Mouse (Mus musculus) lung, postnatal 0 days (tissue): ENCODE measurements around the gene Acyp1. TPM values are rescaled to one million over a fixed set of nuclear protein-coding genes. Genes with fewer than 3 reads are reported as not detected.
A peak's percentile ranks its signal among the peaks of the same experiment; 100 is the strongest.

Experiments used
- ATAC-seq: fragments of 200-750 bp; cut with Nextera tagmentation; 2 replicates; pipeline ENCODE4 v1.8.0; 2017; ENCODE audit warnings: moderate library complexity
- DNase-seq: peaks from one replicate; pipeline ENCODE4 v3.0.0-alpha.2; 2016; ENCODE audit warnings: low spot score
- H3K27ac ChIP-seq: fragments of 300-500 bp; sonication (generic); 2 replicates; pipeline ENCODE4 v1.5.1; 2014; ENCODE audit warnings: antibody characterized with exemption, mild to moderate bottlenecking, low read length, mixed read lengths
- H3K27me3 ChIP-seq: fragments of 300-500 bp; sonication (generic); replicated peaks from 2 replicates; pipeline ENCODE4 v1.6.1; 2014; ENCODE audit warnings: low read length, mixed read lengths; ENCODE audit not compliant: insufficient read depth
- H3K36me3 ChIP-seq: fragments of 300-500 bp; sonication (generic); 2 replicates; pipeline ENCODE4 v1.6.1; 2014; ENCODE audit warnings: low read length, mixed read lengths; ENCODE audit not compliant: insufficient read depth
- H3K4me1 ChIP-seq: fragments of 300-500 bp; sonication (generic); 2 replicates; pipeline ENCODE4 v1.6.1; 2014; ENCODE audit warnings: antibody characterized with exemption, low read depth, low read length, mixed read lengths; ENCODE audit not compliant: insufficient read depth
- H3K4me2 ChIP-seq: fragments of 300-500 bp; sonication (generic); replicated peaks from 2 replicates; pipeline ENCODE4 v1.6.1; 2014; ENCODE audit warnings: low read depth, mild to moderate bottlenecking, low read length, moderate library complexity, mixed read lengths
- H3K4me3 ChIP-seq: fragments of 300-500 bp; sonication (generic); 2 replicates; pipeline ENCODE4 v1.5.1; 2014; ENCODE audit warnings: low read depth, low read length
- H3K9ac ChIP-seq: fragments of 300-500 bp; sonication (generic); replicated peaks from 2 replicates; pipeline ENCODE4 v1.6.1; 2014; ENCODE audit warnings: low read depth, mild to moderate bottlenecking
- H3K9me3 ChIP-seq: fragments of 300-500 bp; sonication (generic); 2 replicates; pipeline ENCODE4 v1.6.1; 2016; ENCODE audit warnings: low read length, mixed read lengths
- CTCF ChIP-seq: IDR thresholded peaks from 2 replicates; pipeline ENCODE4 v1.5.1; 2016; ENCODE audit warnings: antibody characterized with exemption, mild to moderate bottlenecking
- EP300 ChIP-seq: IDR thresholded peaks from 2 replicates; pipeline ENCODE4 v1.6.1; 2016; ENCODE audit warnings: antibody characterized with exemption, mild to moderate bottlenecking, control low read depth
- WGBS: fragments of 180-500 bp; shearing (Covaris S2); extraction: QIAGEN DNeasy Blood & Tissue Kit; methylation state at CpG from one replicate; pipeline ENCODE4 v1.1.7; 2014; 5-methylcytosine and 5-hydroxymethylcytosine counted together
- polyA plus RNA-seq: library from polyadenylated mRNA; unstranded; fragments of >200 nt; fragmentation: Nextera tagmentation; extraction: Ambion mirVana; gene quantifications from 2 replicates; pipeline ENCODE4 v1.2.1, GENCODE M21; 2015

The Acyp1 gene
- polyA plus RNA-seq, 1 experiment from 2014 or later = 54.9 TPM

GRCm38 (mm10) chr12:85279396-85280080 lies 8.7 kb downstream of the Acyp1 start:
- Histone ChIP-seq H3K4me1 (no peaks in the 10 kb centered on the region), H3K27me3 (no peaks in the 10 kb centered on the region), H3K27ac (peak overlapping the region; percentile 71), H3K4me3 (peak overlapping the region; percentile 72), H3K36me3 (no peaks in the 10 kb centered on the region), H3K9ac (peak overlapping the region; percentile 68), H3K4me2 (peak overlapping the region; percentile 89), H3K9me3 (no peaks in the 10 kb centered on the region)
- WGBS = 3% methylated on average over 10 of the region's 10 CpGs
- ATAC-seq (peak; percentile 29), DNase-seq (peak; percentile 30)
- TF ChIP-seq EP300 = no peak
- TF ChIP-seq CTCF = no peak

GRCm38 (mm10) chr12:85278919-85279318 lies 9.3 kb downstream of the Acyp1 start:
- Histone ChIP-seq H3K27ac (no peak overlapping the region), H3K9ac (no peak overlapping the region), H3K4me1 (no peaks in the 10 kb centered on the region), H3K4me2 (no peak overlapping the region), H3K27me3 (no peaks in the 10 kb centered on the region), H3K4me3 (no peak overlapping the region), H3K9me3 (no peaks in the 10 kb centered on the region), H3K36me3 (no peaks in the 10 kb centered on the region)
- WGBS = 91% methylated on average over 10 of the region's 10 CpGs
- no peak for TF ChIP-seq EP300
- TF ChIP-seq CTCF = peak; percentile 20; the same call in 1 of the 2 replicates
- ATAC-seq = no peak
- no peak for DNase-seq

- no peaks in the 10 kb centered on the region for H3K9me3 ChIP-seq
- WGBS = 81% methylated on average over 5 of the region's 5 CpGs
- TF ChIP-seq EP300 (no peak), CTCF (no peak)
- H3K4me3 ChIP-seq = no peak overlapping the region
- no peak overlapping the region for H3K27ac ChIP-seq
- H3K4me2 ChIP-seq = no peak overlapping the region
- no peak for ATAC-seq
- H3K4me1 ChIP-seq = no peaks in the 10 kb centered on the region
- H3K27me3 ChIP-seq = no peaks in the 10 kb centered on the region
- H3K36me3 ChIP-seq = no peaks in the 10 kb centered on the region
- no peak for DNase-seq
- no peak overlapping the region for H3K9ac ChIP-seq
Measured at GRCm38 (mm10) chr12:85276273-85276672, 12.0 kb downstream of the Acyp1 start.

GRCm38 (mm10) chr12:85273508-85273907 lies 14.7 kb downstream of the Acyp1 start:
- ATAC-seq (peak; percentile 35; the same call in 1 of the 2 replicates), DNase-seq (peak; percentile 49)
- Histone ChIP-seq H3K27ac (no peak overlapping the region), H3K4me3 (no peak overlapping the region), H3K4me2 (no peak overlapping the region), H3K9me3 (no peaks in the 10 kb centered on the region), H3K27me3 (no peaks in the 10 kb centered on the region), H3K36me3 (no peaks in the 10 kb centered on the region), H3K9ac (no peak overlapping the region), H3K4me1 (no peaks in the 10 kb centered on the region; the same call in 1 of the 2 replicates)
- 41% methylated on average over 10 of the region's 10 CpGs for WGBS
- TF ChIP-seq CTCF (no peak), EP300 (no peak)

GRCm38 (mm10) chr12:85271843-85272206 lies 16.4 kb downstream of the Acyp1 start:
- no peak overlapping the region for H3K4me3 ChIP-seq
- no peak for DNase-seq
- no peaks in the 10 kb centered on the region for H3K36me3 ChIP-seq
- no peak overlapping the region for H3K27ac ChIP-seq
- no peaks in the 10 kb centered on the region for H3K27me3 ChIP-seq
- no peak for TF ChIP-seq CTCF
- no peak for TF ChIP-seq EP300
- WGBS = 51% methylated on average over 4 of the region's 4 CpGs
- no peak overlapping the region for H3K9ac ChIP-seq
- no peaks in the 10 kb centered on the region; the same call in 1 of the 2 replicates for H3K4me1 ChIP-seq
- ATAC-seq = no peak
- H3K4me2 ChIP-seq = no peak overlapping the region
- no peaks in the 10 kb centered on the region for H3K9me3 ChIP-seq

- no peak for ATAC-seq
- no peak for TF ChIP-seq EP300
- no peak for TF ChIP-seq CTCF
- no peak overlapping the region for H3K4me2 ChIP-seq
- 76% methylated on average over 7 of the region's 7 CpGs for WGBS
- H3K9ac ChIP-seq = no peak overlapping the region
- no peaks in the 10 kb centered on the region for H3K27me3 ChIP-seq
- no peak overlapping the region for H3K4me3 ChIP-seq
- H3K9me3 ChIP-seq = no peaks in the 10 kb centered on the region
- no peak overlapping the region for H3K27ac ChIP-seq
- H3K36me3 ChIP-seq = no peaks in the 10 kb centered on the region
- DNase-seq = no peak
- no peaks in the 10 kb centered on the region; the same call in 1 of the 2 replicates for H3K4me1 ChIP-seq
Measured at GRCm38 (mm10) chr12:85271132-85271842, 17.0 kb downstream of the Acyp1 start.
